Comparison of ENCODE assay signal across 10 mouse cellular contexts in the genomic region with DNA sequence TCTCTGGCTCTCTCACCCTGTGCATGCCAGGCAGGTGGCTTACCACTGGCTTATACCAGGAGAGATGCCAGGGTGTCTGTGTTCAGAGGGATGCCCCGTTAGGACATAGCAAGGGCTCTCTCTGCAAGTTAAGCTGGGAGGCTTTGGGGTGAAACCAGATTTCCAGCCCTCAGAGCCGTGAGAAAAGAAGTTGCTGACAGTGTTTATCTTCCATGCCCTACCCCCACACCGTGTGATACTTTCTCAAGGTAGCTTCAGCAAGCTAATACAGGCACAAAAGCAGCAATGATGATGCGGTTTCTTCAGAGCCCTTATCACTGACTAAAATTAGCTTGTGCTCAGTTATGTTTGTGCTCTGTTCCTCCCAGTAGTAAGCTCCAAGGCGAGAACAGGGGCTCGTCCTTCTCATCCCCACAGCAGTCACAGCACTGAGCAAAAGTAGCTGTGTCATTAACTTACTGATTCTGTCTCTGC. TPM values are rescaled to one million over a fixed set of nuclear protein-coding genes. Genes with fewer than 3 reads are reported as not detected.
DNase-seq lines count a peak whose midpoint lies in the region; ATAC-seq lines count a peak whose summit lies in the region.
"Had no signal": no experiment of that assay in that cellular context is flagged by ENCODE, and none has a peak within 500 bp of the region (broad histone marks: within the 10 kb centered on the region; RNA-seq: fewer than 3 reads in every experiment).

No protein-coding gene starts in this region.

- H3K4me1 ChIP-seq in intestine, embryonic 15.5 days (replicated peaks) = no peaks in the 10 kb centered on the region
- H3K4me1 ChIP-seq in intestine, embryonic 16.5 days (ENCODE audit: control insufficient read depth, insufficient read depth, low read length) = no peaks in the 10 kb centered on the region
- H3K4me1 ChIP-seq in liver, embryonic 15.5 days (replicated peaks) = peaks cover 21% of the 10 kb centered on the region
- H3K4me1 ChIP-seq: hindbrain, embryonic 10.5 days had no signal

- H3K27ac ChIP-seq in intestine, embryonic 15.5 days = no peak overlapping the region
- no peak overlapping the region for H3K27ac ChIP-seq in intestine, embryonic 16.5 days (ENCODE audit: low read length)
- H3K27ac ChIP-seq in liver, embryonic 15.5 days (replicated peaks) = peak overlapping the region; percentile 61
- H3K27ac ChIP-seq: hindbrain, embryonic 10.5 days had no signal

- no peak overlapping the region for H3K9ac ChIP-seq in intestine, embryonic 15.5 days
- no peak overlapping the region for H3K9ac ChIP-seq in intestine, embryonic 16.5 days (ENCODE audit: low read depth, low read length)
- H3K9ac ChIP-seq in liver, embryonic 15.5 days = peak overlapping the region; percentile 27; the same call in 1 of the 2 replicates

- peak; percentile 61 for DNase-seq in brain, adult 2 months (ENCODE audit: low read depth, low spot score)
- DNase-seq in heart, adult 18-20 months = peak; percentile 43 to 65
- no peak for DNase-seq in right cerebral cortex, postnatal 36 days (ENCODE audit: low spot score in 2 of 2)
- DNase-seq in lung, postnatal 14 days = no peak
- DNase-seq in kidney, adult 18-20 months = no peak
- DNase-seq: thymus, adult 2 months had no signal

- no peaks in the 10 kb centered on the region for H3K9me3 ChIP-seq in intestine, embryonic 15.5 days
- no peaks in the 10 kb centered on the region for H3K9me3 ChIP-seq in intestine, embryonic 16.5 days (ENCODE audit: control insufficient read depth, low read length)
- H3K9me3 ChIP-seq in liver, embryonic 15.5 days (replicated peaks) = no peaks in the 10 kb centered on the region
- H3K9me3 ChIP-seq: hindbrain, embryonic 10.5 days had no signal

- no peak overlapping the region for H3K4me3 ChIP-seq in intestine, embryonic 15.5 days (replicated peaks)
- H3K4me3 ChIP-seq in intestine, embryonic 16.5 days (ENCODE audit: low read length) = no peak overlapping the region
- H3K4me3 ChIP-seq in liver, embryonic 15.5 days (replicated peaks) = no peak overlapping the region
- H3K4me3 ChIP-seq: hindbrain, embryonic 10.5 days had no signal

- no peaks in the 10 kb centered on the region for H3K27me3 ChIP-seq in intestine, embryonic 15.5 days (replicated peaks)
- H3K27me3 ChIP-seq in intestine, embryonic 16.5 days (replicated peaks; ENCODE audit: control insufficient read depth, insufficient read depth, low read length) = no peaks in the 10 kb centered on the region
- H3K27me3 ChIP-seq in liver, embryonic 15.5 days = no peaks in the 10 kb centered on the region

- no peaks in the 10 kb centered on the region for H3K36me3 ChIP-seq in intestine, embryonic 15.5 days
- H3K36me3 ChIP-seq in intestine, embryonic 16.5 days (ENCODE audit: control insufficient read depth, insufficient read depth, low read length) = no peaks in the 10 kb centered on the region
- H3K36me3 ChIP-seq in liver, embryonic 15.5 days (replicated peaks) = no peaks in the 10 kb centered on the region
- H3K36me3 ChIP-seq: hindbrain, embryonic 10.5 days had no signal

- 53% methylated on average over 6 of the region's 6 CpGs for WGBS in intestine, embryonic 15.5 days
- 52% methylated on average over 6 of the region's 6 CpGs for WGBS in intestine, embryonic 16.5 days
- WGBS in liver, embryonic 15.5 days (ENCODE audit: insufficient replicate concordance) = 11% methylated on average over 6 of the region's 6 CpGs

- peak; percentile 20; the same call in 1 of the 2 replicates for ATAC-seq in intestine, embryonic 15.5 days
- no peak for ATAC-seq in intestine, embryonic 16.5 days
- peak; percentile 78 for ATAC-seq in liver, embryonic 15.5 days (ENCODE audit: insufficient read depth)

- H3K4me2 ChIP-seq in intestine, embryonic 15.5 days (replicated peaks) = no peak overlapping the region
- no peak overlapping the region for H3K4me2 ChIP-seq in intestine, embryonic 16.5 days (ENCODE audit: low read depth, low read length)
- H3K4me2 ChIP-seq in liver, embryonic 15.5 days = peak overlapping the region; percentile 50

RNA-seq across cellular contexts. Expression of gene Efcab2, which starts 42.4 kb away (rescaled TPM):
- 7.3 and 8.6 TPM in 2 replicates for polyA plus RNA-seq in intestine, embryonic 15.5 days (2015; fragmentation: Nextera tagmentation; extraction: Ambion mirVana)
- 6.1 and 8.8 TPM in 2 replicates for polyA plus RNA-seq in intestine, embryonic 16.5 days (2015; fragmentation: Nextera tagmentation; extraction: Ambion mirVana)
- total RNA-seq in heart, adult 18-20 months (2021) = 100 to 1,000 TPM; 107 to 111 TPM
- 1.8 and 2.4 TPM in 2 replicates for polyA plus RNA-seq in liver, embryonic 15.5 days (2015; fragmentation: Nextera tagmentation; extraction: Ambion mirVana)

Comparison
In these comparisons a context has a peak if more than half of its experiments do, and no peak if none do; other contexts are left out.
1. DNase-seq: peak in brain, adult 2 months (single experiment) and heart, adult 18-20 months (2 of 2); none in right cerebral cortex, postnatal 36 days (0 of 2), lung, postnatal 14 days (single experiment) and kidney, adult 18-20 months (single experiment).